Mouse (Mus musculus) CH12.LX (cell line): ENCODE measurements at regions not wholly inside any gene's neighbourhood (a gene's known extent, or its start where the extent isn't known, plus 50 kb on each side); places are given as distances from the start of the nearest gene placed in this dataset.

ENCODE experiments used
- DNase-seq: peaks from one replicate; pipeline ENCODE4 v3.0.0-alpha.2; 2013; ENCODE audit errors: extremely low read depth
- H3K27ac ChIP-seq: 2 replicates; pipeline ENCODE4 v1.5.1; 2012; ENCODE audit warnings: low read depth, mild to moderate bottlenecking, control low read depth, moderate library complexity; ENCODE audit not compliant: insufficient read depth
- H3K27me3 ChIP-seq: replicated peaks from 2 replicates; pipeline ENCODE3; 2012; ENCODE audit warnings: inconsistent platforms
- H3K36me3 ChIP-seq, 2 experiments: replicated peaks in 1 of 2; 2 replicates each; pipeline versions ENCODE3 to v1.6.1; 2012; ENCODE audit warnings: inconsistent platforms in 1 of 2, low read length in 1 of 2, mild to moderate bottlenecking in 1 of 2, mixed read lengths in 1 of 2, moderate library complexity in 1 of 2; ENCODE audit not compliant: control insufficient read depth in 1 of 2, insufficient read depth in 1 of 2
- H3K4me1 ChIP-seq, 2 experiments: 2 replicates each; pipeline ENCODE4 v1.6.1; 2012; ENCODE audit warnings: inconsistent platforms in 1 of 2, moderate library complexity in 1 of 2; ENCODE audit not compliant: insufficient read depth in 2 of 2, control insufficient read depth in 1 of 2
- H3K4me2 ChIP-seq: 2 replicates; pipeline ENCODE4 v1.6.1; 2012; ENCODE audit warnings: low read depth, mild to moderate bottlenecking, control low read depth; ENCODE audit not compliant: poor library complexity, insufficient read depth, severe bottlenecking
- H3K4me3 ChIP-seq, 3 experiments: fragments of 150-350 bp in 1 of 3; sonication (generic) in 1 of 3; replicated peaks in 1 of 3; 2 replicates each; pipeline versions ENCODE3 to v1.5.1; 2011 to 2012; ENCODE audit warnings: low read depth in 2 of 3, low read length in 2 of 3, mild to moderate bottlenecking in 2 of 3, moderate library complexity in 2 of 3, control low read depth in 1 of 3, improper control_type of control experiment in 1 of 3, inconsistent platforms in 1 of 3, mixed read lengths in 1 of 3; ENCODE audit not compliant: poor library complexity in 1 of 3
- H3K79me2 ChIP-seq: replicated peaks from 2 replicates; pipeline ENCODE4 v1.6.1; 2012; ENCODE audit warnings: mild to moderate bottlenecking, moderate library complexity; ENCODE audit not compliant: control insufficient read depth, poor library complexity, insufficient read depth, severe bottlenecking; ENCODE audit errors: extremely low read depth
- H3K9ac ChIP-seq: 2 replicates; pipeline ENCODE4 v1.6.1; 2012; ENCODE audit warnings: low read depth, mild to moderate bottlenecking, control low read depth, moderate library complexity; ENCODE audit not compliant: insufficient read depth
- H3K9me3 ChIP-seq: replicated peaks from 2 replicates; pipeline ENCODE3; 2012; ENCODE audit warnings: low read length, inconsistent platforms, mixed read lengths
- BHLHE40 ChIP-seq: IDR thresholded peaks from 2 replicates; pipeline ENCODE4 v1.6.1; 2011; ENCODE audit warnings: mild to moderate bottlenecking, low read depth, low read length, improper control_type of control experiment
- CHD1 ChIP-seq: IDR thresholded peaks from 2 replicates; pipeline ENCODE4 v1.6.1; 2012; ENCODE audit warnings: low read depth, low read length, improper control_type of control experiment, inconsistent platforms
- CTCF ChIP-seq, 2 experiments: IDR thresholded peaks in 1 of 2; conservative IDR thresholded peaks in 1 of 2; 2 replicates each; pipeline ENCODE4 v1.5.1; 2011 to 2012; ENCODE audit warnings: low read depth in 2 of 2, low read length in 2 of 2, improper control_type of control experiment in 1 of 2, inconsistent platforms in 1 of 2, mild to moderate bottlenecking in 1 of 2, moderate library complexity in 1 of 2
- ELF1 ChIP-seq: IDR thresholded peaks from 2 replicates; pipeline ENCODE4 v1.6.1; 2014; ENCODE audit warnings: low read depth, mild to moderate bottlenecking, inconsistent platforms, low read length, improper control_type of control experiment
- GABPA ChIP-seq: IDR thresholded peaks from 2 replicates; pipeline ENCODE4 v1.6.1; 2012; ENCODE audit warnings: low read depth, low read length, improper control_type of control experiment, inconsistent platforms; ENCODE audit not compliant: insufficient replicate concordance
- JUND ChIP-seq: conservative IDR thresholded peaks from 2 replicates; pipeline ENCODE4 v1.6.1; 2011; ENCODE audit warnings: low read depth, low read length, improper control_type of control experiment
- KAT2A ChIP-seq: IDR thresholded peaks from 2 replicates; pipeline ENCODE4 v1.6.1; 2012; ENCODE audit warnings: low read length, improper control_type of control experiment, inconsistent platforms; ENCODE audit not compliant: insufficient replicate concordance
- MAFK ChIP-seq: IDR thresholded peaks from 2 replicates; pipeline ENCODE4 v1.6.1; 2011; ENCODE audit warnings: low read length, improper control_type of control experiment; ENCODE audit not compliant: insufficient replicate concordance
- MAX ChIP-seq: IDR thresholded peaks from 2 replicates; pipeline ENCODE4 v1.6.1; 2011; ENCODE audit warnings: low read length, improper control_type of control experiment
- MAZ ChIP-seq: IDR thresholded peaks from 2 replicates; pipeline ENCODE4 v1.6.1; 2012; ENCODE audit warnings: low read depth, mild to moderate bottlenecking, inconsistent platforms, low read length, improper control_type of control experiment, moderate library complexity
- MXI1 ChIP-seq: IDR thresholded peaks from 2 replicates; pipeline ENCODE4 v1.6.1; 2011; ENCODE audit warnings: mild to moderate bottlenecking, low read depth, low read length, improper control_type of control experiment
- MYC ChIP-seq: IDR thresholded peaks from 2 replicates; pipeline ENCODE4 v1.6.1; 2011; ENCODE audit warnings: low read depth, mild to moderate bottlenecking, improper control_type of control experiment, low read length
- PAX5 ChIP-seq: IDR thresholded peaks from 2 replicates; pipeline ENCODE4 v1.6.1; 2012; ENCODE audit warnings: low read length, inconsistent platforms, mixed read lengths
- RAD21 ChIP-seq: IDR thresholded peaks from 2 replicates; pipeline ENCODE4 v1.6.1; 2011; ENCODE audit warnings: low read depth, mild to moderate bottlenecking, low read length, improper control_type of control experiment, moderate library complexity
- RCOR1 ChIP-seq: conservative IDR thresholded peaks from 2 replicates; pipeline ENCODE4 v1.6.1; 2012; ENCODE audit warnings: low read depth, mild to moderate bottlenecking, inconsistent platforms, low read length, improper control_type of control experiment
- SIN3A ChIP-seq: IDR thresholded peaks from 2 replicates; pipeline ENCODE4 v1.6.1; 2012; ENCODE audit warnings: low read length, improper control_type of control experiment, inconsistent platforms
- USF2 ChIP-seq: conservative IDR thresholded peaks from 2 replicates; pipeline ENCODE4 v1.6.1; 2011; ENCODE audit warnings: low read depth, low read length, improper control_type of control experiment
- ZC3H11A ChIP-seq: IDR thresholded peaks from 2 replicates; pipeline ENCODE4 v1.6.1; 2012; ENCODE audit warnings: low read depth, mild to moderate bottlenecking, inconsistent platforms, low read length, improper control_type of control experiment
- ZMIZ1 ChIP-seq: IDR thresholded peaks from 2 replicates; pipeline ENCODE4 v1.6.1; 2012; ENCODE audit warnings: low read depth, mild to moderate bottlenecking, inconsistent platforms, low read length, improper control_type of control experiment
- dilution Hi-C: fragments of 300-500 bp; cut with MboI; formaldehyde crosslinking; loops from 2 replicates; pipeline ENCODE4 v1.14.3; 2020; ENCODE audit warnings: low sequenced_read_pairs; ENCODE audit not compliant: extremely low pct_unique_long_range_greater_than_20kb, extremely low pct_ligation_motif_present
- in situ Hi-C: fragments of 300-500 bp; cut with MboI; formaldehyde crosslinking; loops from 3 replicates; pipeline ENCODE4 v1.14.3; 2019; ENCODE audit warnings: low sequenced_read_pairs, low pct_ligation_motif_present, low pct_unique_long_range_greater_than_20kb, mixed read lengths

DNA sequence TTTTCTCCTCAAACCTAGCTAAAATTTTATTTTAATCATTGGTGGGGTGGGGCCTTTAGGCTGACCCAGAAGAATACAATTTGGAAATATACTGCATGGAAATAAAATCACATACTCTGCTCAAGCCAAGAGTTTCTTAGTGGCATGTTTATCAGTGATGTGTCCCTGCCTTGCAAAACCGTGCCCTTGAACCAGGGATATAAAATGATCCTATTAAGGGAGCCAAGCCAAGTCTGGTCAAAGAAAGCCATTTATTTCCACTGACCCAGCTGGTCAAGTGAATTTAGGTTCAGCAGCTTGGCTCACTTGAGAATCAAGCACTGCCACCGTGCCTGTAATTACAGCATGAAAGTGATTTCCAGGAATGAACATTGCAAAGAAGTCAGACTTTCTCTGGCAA, 1035.0 kb upstream of the Cdh8 start:
- Histone ChIP-seq H3K9me3 (peaks cover 13% of the 10 kb centered on the region), H3K79me2 (no peaks in the 10 kb centered on the region), H3K36me3 (no peaks in the 10 kb centered on the region), H3K9ac (no peak overlapping the region), H3K27me3 (no peaks in the 10 kb centered on the region), H3K4me3 (no peak overlapping the region), H3K4me1 (no peaks in the 10 kb centered on the region), H3K4me2 (no peak overlapping the region), H3K27ac (no peak overlapping the region)
- no peak for TF ChIP-seq JUND
- no peak for TF ChIP-seq ZC3H11A
- no peak for TF ChIP-seq MAZ
- TF ChIP-seq ZMIZ1 = no peak
- TF ChIP-seq MAX = no peak
- TF ChIP-seq CTCF (conservative IDR thresholded peaks at IDR 0.05 in 1 of 2, IDR thresholded peaks at IDR 0.05 in 1 of 2; ENCODE audit: low read depth in 2 of 2, low read length in 2 of 2) = no peak
- TF ChIP-seq MYC = no peak
- no peak for TF ChIP-seq CHD1
- TF ChIP-seq KAT2A = no peak
- TF ChIP-seq SIN3A = no peak
- TF ChIP-seq ELF1 = no peak
- in situ Hi-C loops = no loop called here
- dilution Hi-C loops = no loop called here
- DNase-seq = no peak

DNA sequence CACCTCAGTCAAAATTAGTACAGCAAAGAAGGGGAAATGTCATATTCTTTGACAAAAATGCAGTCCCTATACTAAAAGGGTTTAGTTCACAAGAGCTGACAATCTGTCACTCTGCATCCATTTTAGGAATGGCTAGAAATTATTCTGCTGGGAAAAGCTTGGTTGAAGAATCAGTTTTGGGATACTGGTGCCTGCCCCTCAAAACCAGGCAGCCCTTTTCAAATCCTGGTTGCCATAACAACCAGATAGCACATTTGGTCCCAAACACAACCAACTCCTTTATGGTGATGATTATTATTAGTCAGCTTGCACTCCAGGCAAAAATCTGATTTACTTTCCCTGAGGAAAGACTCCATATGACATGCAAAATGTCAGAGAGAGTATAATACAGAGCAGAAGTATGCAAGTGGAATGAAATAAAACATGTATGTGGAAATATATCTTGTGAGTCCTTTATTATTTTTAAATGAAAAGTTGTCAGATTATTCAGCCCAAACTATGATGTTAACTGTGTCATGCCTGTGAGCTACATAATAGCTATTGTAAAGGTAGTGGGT, 1034.2 kb upstream of the Cdh8 start:
- H3K4me3 ChIP-seq = no peak overlapping the region
- H3K79me2 ChIP-seq = no peaks in the 10 kb centered on the region
- no peaks in the 10 kb centered on the region for H3K4me1 ChIP-seq
- no peak overlapping the region for H3K27ac ChIP-seq
- no peaks in the 10 kb centered on the region for H3K27me3 ChIP-seq
- TF ChIP-seq MXI1 (no peak), RAD21 (no peak), MAFK (no peak), BHLHE40 (no peak), USF2 (no peak), KAT2A (no peak), GABPA (no peak), PAX5 (no peak), RCOR1 (no peak), ELF1 (no peak)
- H3K4me2 ChIP-seq = no peak overlapping the region
- in situ Hi-C loops (no loop called here), dilution Hi-C loops (no loop called here)
- H3K36me3 ChIP-seq = no peaks in the 10 kb centered on the region
- no peak for DNase-seq
- H3K9me3 ChIP-seq = peaks cover 15% of the 10 kb centered on the region
- no peak overlapping the region for H3K9ac ChIP-seq
